Mouse (Mus musculus): ENCODE measurements around the gene Mettl24. TPM values are rescaled to one million over a fixed set of nuclear protein-coding genes. Genes with fewer than 3 reads are reported as not detected.

The Mettl24 gene
- polyA plus RNA-seq, 1 experiment = 0.98 TPM

- Histone ChIP-seq H3K27me3 (ENCODE audit: control insufficient read depth, insufficient read depth, low read length) (no peaks in the 10 kb centered on the region), H3K4me1 (ENCODE audit: control insufficient read depth, insufficient read depth, low read length) (no peaks in the 10 kb centered on the region), H3K36me3 (ENCODE audit: control insufficient read depth, insufficient read depth, low read length) (no peaks in the 10 kb centered on the region), H3K4me3 (ENCODE audit: control insufficient read depth, low read depth, low read length) (no peak overlapping the region), H3K27ac (ENCODE audit: control insufficient read depth, insufficient read depth, low read depth, low read length) (no peak overlapping the region)
- no peak for TF ChIP-seq POLR2A (IDR thresholded peaks at IDR 0.05; ENCODE audit: control insufficient read depth, low read depth, low read length)
- no peak for TF ChIP-seq CTCF (IDR thresholded peaks at IDR 0.05; ENCODE audit: control insufficient read depth, insufficient read depth, insufficient replicate concordance, low read depth, low read length)
These were observed 89.2 kb downstream of the Mettl24 start for GRCm38 (mm10) chr10:40772266-40772665.

GRCm38 (mm10) chr10:40775151-40775550 is 92.1 kb downstream of the Mettl24 start:
- Histone ChIP-seq H3K4me3 (ENCODE audit: control insufficient read depth, low read depth, low read length) (no peak overlapping the region), H3K36me3 (ENCODE audit: control insufficient read depth, insufficient read depth, low read length) (no peaks in the 10 kb centered on the region), H3K27me3 (ENCODE audit: control insufficient read depth, insufficient read depth, low read length) (no peaks in the 10 kb centered on the region), H3K27ac (ENCODE audit: control insufficient read depth, insufficient read depth, low read depth, low read length) (no peak overlapping the region), H3K4me1 (ENCODE audit: control insufficient read depth, insufficient read depth, low read length) (no peaks in the 10 kb centered on the region)
- TF ChIP-seq POLR2A (IDR thresholded peaks at IDR 0.05; ENCODE audit: control insufficient read depth, low read depth, low read length) (no peak), CTCF (IDR thresholded peaks at IDR 0.05; ENCODE audit: control insufficient read depth, insufficient read depth, insufficient replicate concordance, low read depth, low read length) (no peak)

- TF ChIP-seq POLR2A (IDR thresholded peaks at IDR 0.05; ENCODE audit: control insufficient read depth, low read depth, low read length) (no peak), CTCF (IDR thresholded peaks at IDR 0.05; ENCODE audit: control insufficient read depth, insufficient read depth, insufficient replicate concordance, low read depth, low read length) (no peak)
- Histone ChIP-seq H3K36me3 (ENCODE audit: control insufficient read depth, insufficient read depth, low read length) (no peaks in the 10 kb centered on the region), H3K27me3 (ENCODE audit: control insufficient read depth, insufficient read depth, low read length) (no peaks in the 10 kb centered on the region), H3K4me3 (ENCODE audit: control insufficient read depth, low read depth, low read length) (no peak overlapping the region), H3K27ac (ENCODE audit: control insufficient read depth, insufficient read depth, low read depth, low read length) (no peak overlapping the region), H3K4me1 (ENCODE audit: control insufficient read depth, insufficient read depth, low read length) (no peaks in the 10 kb centered on the region)
These were observed 92.6 kb downstream of the Mettl24 start for GRCm38 (mm10) chr10:40775655-40776054.

- Histone ChIP-seq H3K27ac (ENCODE audit: control insufficient read depth, insufficient read depth, low read depth, low read length) (no peak overlapping the region), H3K4me1 (ENCODE audit: control insufficient read depth, insufficient read depth, low read length) (no peaks in the 10 kb centered on the region), H3K4me3 (ENCODE audit: control insufficient read depth, low read depth, low read length) (no peak overlapping the region), H3K27me3 (ENCODE audit: control insufficient read depth, insufficient read depth, low read length) (no peaks in the 10 kb centered on the region), H3K36me3 (ENCODE audit: control insufficient read depth, insufficient read depth, low read length) (no peaks in the 10 kb centered on the region)
- TF ChIP-seq CTCF (IDR thresholded peaks at IDR 0.05; ENCODE audit: control insufficient read depth, insufficient read depth, insufficient replicate concordance, low read depth, low read length) = no peak
These were observed 94.1 kb downstream of the Mettl24 start for GRCm38 (mm10) chr10:40777171-40777570.

DNA sequence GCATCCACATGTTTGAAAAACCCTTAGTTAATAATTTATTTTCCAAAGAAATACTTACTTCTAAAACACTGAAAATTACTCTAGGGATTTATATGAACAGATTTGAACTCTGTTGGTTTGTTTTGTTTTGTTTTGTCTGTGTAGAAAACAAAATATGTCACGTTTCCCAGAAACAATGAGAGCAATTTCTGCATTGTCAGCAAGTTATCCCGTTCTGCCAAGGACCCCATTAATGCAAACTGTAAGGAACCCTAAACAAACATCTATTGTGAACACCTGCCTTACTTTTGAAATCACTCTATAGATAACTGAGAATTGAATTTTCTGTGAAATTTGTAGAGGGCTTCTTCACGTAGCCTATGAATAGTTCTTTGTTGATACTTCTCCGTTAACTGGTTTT is 95.4 kb downstream of the Mettl24 start:
- Histone ChIP-seq H3K36me3 (ENCODE audit: control insufficient read depth, insufficient read depth, low read length) (no peaks in the 10 kb centered on the region), H3K4me1 (ENCODE audit: control insufficient read depth, insufficient read depth, low read length) (no peaks in the 10 kb centered on the region), H3K27ac (ENCODE audit: control insufficient read depth, insufficient read depth, low read depth, low read length) (no peak overlapping the region), H3K4me3 (ENCODE audit: control insufficient read depth, low read depth, low read length) (no peak overlapping the region), H3K27me3 (ENCODE audit: control insufficient read depth, insufficient read depth, low read length) (no peaks in the 10 kb centered on the region)
- TF ChIP-seq POLR2A (IDR thresholded peaks at IDR 0.05; ENCODE audit: control insufficient read depth, low read depth, low read length) = no peak
- TF ChIP-seq CTCF (IDR thresholded peaks at IDR 0.05; ENCODE audit: control insufficient read depth, insufficient read depth, insufficient replicate concordance, low read depth, low read length) = no peak

- Histone ChIP-seq H3K27ac (ENCODE audit: control insufficient read depth, insufficient read depth, low read depth, low read length) (no peak overlapping the region), H3K27me3 (ENCODE audit: control insufficient read depth, insufficient read depth, low read length) (no peaks in the 10 kb centered on the region), H3K4me3 (ENCODE audit: control insufficient read depth, low read depth, low read length) (no peak overlapping the region), H3K4me1 (ENCODE audit: control insufficient read depth, insufficient read depth, low read length) (no peaks in the 10 kb centered on the region), H3K36me3 (ENCODE audit: control insufficient read depth, insufficient read depth, low read length) (no peaks in the 10 kb centered on the region)
- no peak for TF ChIP-seq POLR2A (IDR thresholded peaks at IDR 0.05; ENCODE audit: control insufficient read depth, low read depth, low read length)
- TF ChIP-seq CTCF (IDR thresholded peaks at IDR 0.05; ENCODE audit: control insufficient read depth, insufficient read depth, insufficient replicate concordance, low read depth, low read length) = no peak
These were observed 107.3 kb downstream of the Mettl24 start for GRCm38 (mm10) chr10:40790406-40790805.

DNA sequence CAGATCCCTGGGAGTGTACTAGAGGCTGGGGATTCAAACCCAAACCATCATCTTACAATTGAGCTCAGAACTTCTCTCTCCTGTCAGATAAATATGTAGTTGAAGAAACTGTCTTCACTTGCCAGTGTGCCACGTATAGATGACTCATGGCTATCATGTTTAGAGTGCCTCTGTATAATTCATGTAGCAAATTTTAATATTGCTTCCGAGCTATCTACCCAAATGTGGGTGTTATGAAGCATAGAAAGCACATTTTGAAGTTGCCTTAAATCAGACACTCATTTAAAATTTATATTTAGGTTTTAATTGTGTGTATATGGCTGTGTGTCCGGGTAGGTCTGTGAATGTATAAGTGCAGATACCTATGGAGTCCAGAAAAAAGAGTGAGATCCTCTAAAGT is 109.0 kb downstream of the Mettl24 start:
- Histone ChIP-seq H3K27me3 (ENCODE audit: control insufficient read depth, insufficient read depth, low read length) (no peaks in the 10 kb centered on the region), H3K4me1 (ENCODE audit: control insufficient read depth, insufficient read depth, low read length) (no peaks in the 10 kb centered on the region), H3K36me3 (ENCODE audit: control insufficient read depth, insufficient read depth, low read length) (no peaks in the 10 kb centered on the region), H3K27ac (ENCODE audit: control insufficient read depth, insufficient read depth, low read depth, low read length) (no peak overlapping the region), H3K4me3 (ENCODE audit: control insufficient read depth, low read depth, low read length) (no peak overlapping the region)
- no peak for TF ChIP-seq POLR2A (IDR thresholded peaks at IDR 0.05; ENCODE audit: control insufficient read depth, low read depth, low read length)
- TF ChIP-seq CTCF (IDR thresholded peaks at IDR 0.05; ENCODE audit: control insufficient read depth, insufficient read depth, insufficient replicate concordance, low read depth, low read length) = no peak

DNA sequence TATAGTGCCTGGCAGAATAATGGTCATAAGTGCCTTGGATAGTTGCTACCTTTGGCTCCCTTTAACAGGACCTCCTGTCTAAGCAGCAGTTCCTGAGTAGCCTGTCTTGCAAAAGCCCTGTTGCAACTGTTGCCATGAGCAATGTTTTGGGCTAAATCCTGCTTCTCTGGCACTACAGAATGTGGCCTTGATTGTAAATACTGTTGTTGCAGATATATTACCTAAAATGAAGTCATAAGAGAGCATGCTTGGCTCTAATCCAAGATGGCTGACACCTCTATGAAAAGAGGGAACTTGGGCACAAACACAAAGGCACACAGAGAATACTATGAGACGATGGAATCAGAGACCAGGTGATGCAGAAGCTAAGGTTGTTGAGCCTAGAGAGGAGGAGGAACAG is 122.1 kb downstream of the Mettl24 start:
- Histone ChIP-seq H3K27me3 (ENCODE audit: control insufficient read depth, insufficient read depth, low read length) (no peaks in the 10 kb centered on the region), H3K27ac (ENCODE audit: control insufficient read depth, insufficient read depth, low read depth, low read length) (no peak overlapping the region), H3K4me1 (ENCODE audit: control insufficient read depth, insufficient read depth, low read length) (no peaks in the 10 kb centered on the region), H3K36me3 (ENCODE audit: control insufficient read depth, insufficient read depth, low read length) (no peaks in the 10 kb centered on the region), H3K4me3 (ENCODE audit: control insufficient read depth, low read depth, low read length) (no peak overlapping the region)
- TF ChIP-seq CTCF (IDR thresholded peaks at IDR 0.05; ENCODE audit: control insufficient read depth, insufficient read depth, insufficient replicate concordance, low read depth, low read length) = no peak
- no peak for TF ChIP-seq POLR2A (IDR thresholded peaks at IDR 0.05; ENCODE audit: control insufficient read depth, low read depth, low read length)
